Mouse (Mus musculus): ENCODE measurements at regions not wholly inside any gene's neighbourhood (a gene's known extent, or its start where the extent isn't known, plus 50 kb on each side); places are given as distances from the start of the nearest gene placed in this dataset.

GRCm38 (mm10) chrX:47726285-47726684 is 166.5 kb downstream of the Smarca1 start:
- Histone ChIP-seq H3K27me3 (ENCODE audit: control insufficient read depth, insufficient read depth, low read length) (no peaks in the 10 kb centered on the region), H3K36me3 (ENCODE audit: control insufficient read depth, insufficient read depth, low read length) (no peaks in the 10 kb centered on the region), H3K4me2 (replicated peaks; ENCODE audit: low read depth, low read length) (no peak overlapping the region), H3K27ac (ENCODE audit: low read depth, low read length) (no peak overlapping the region), H3K4me1 (ENCODE audit: control insufficient read depth, insufficient read depth, low read length) (no peaks in the 10 kb centered on the region), H3K9me3 (ENCODE audit: control insufficient read depth, low read length) (no peaks in the 10 kb centered on the region), H3K9ac (ENCODE audit: low read depth, low read length) (no peak overlapping the region), H3K4me3 (ENCODE audit: low read length) (no peak overlapping the region)
- WGBS, result 81% methylated on average over 2 of the region's 2 CpGs
- no peak for ATAC-seq (ENCODE audit: low FRiP score, low TSS enrichment)

- Histone ChIP-seq H3K4me1 (ENCODE audit: control insufficient read depth, insufficient read depth, low read length) (no peaks in the 10 kb centered on the region), H3K4me3 (ENCODE audit: low read length) (no peak overlapping the region), H3K9ac (ENCODE audit: low read depth, low read length) (no peak overlapping the region), H3K27ac (ENCODE audit: low read depth, low read length) (no peak overlapping the region), H3K36me3 (ENCODE audit: control insufficient read depth, insufficient read depth, low read length) (no peaks in the 10 kb centered on the region), H3K9me3 (ENCODE audit: control insufficient read depth, low read length) (no peaks in the 10 kb centered on the region), H3K27me3 (ENCODE audit: control insufficient read depth, insufficient read depth, low read length) (no peaks in the 10 kb centered on the region), H3K4me2 (replicated peaks; ENCODE audit: low read depth, low read length) (no peak overlapping the region)
- no peak for ATAC-seq (ENCODE audit: low FRiP score, low TSS enrichment)
Measured at GRCm38 (mm10) chrX:47703080-47703479, 189.7 kb downstream of the Smarca1 start.

GRCm38 (mm10) chrX:47668778-47669177 is 224.0 kb downstream of the Smarca1 start:
- Histone ChIP-seq H3K27ac (ENCODE audit: low read depth, low read length) (no peak overlapping the region), H3K9ac (ENCODE audit: low read depth, low read length) (no peak overlapping the region)

GRCm38 (mm10) chrX:47646523-47646922 is 246.3 kb downstream of the Smarca1 start:
- Histone ChIP-seq H3K4me2 (replicated peaks; ENCODE audit: low read depth, low read length) (no peak overlapping the region), H3K36me3 (ENCODE audit: control insufficient read depth, insufficient read depth, low read length) (no peaks in the 10 kb centered on the region), H3K9me3 (ENCODE audit: control insufficient read depth, low read length) (no peaks in the 10 kb centered on the region), H3K27me3 (ENCODE audit: control insufficient read depth, insufficient read depth, low read length) (no peaks in the 10 kb centered on the region), H3K4me3 (ENCODE audit: low read length) (no peak overlapping the region), H3K4me1 (ENCODE audit: control insufficient read depth, insufficient read depth, low read length) (no peaks in the 10 kb centered on the region), H3K9ac (ENCODE audit: low read depth, low read length) (no peak overlapping the region), H3K27ac (ENCODE audit: low read depth, low read length) (no peak overlapping the region)
- 48% methylated on average over 2 of the region's 2 CpGs for WGBS
- no peak for ATAC-seq (ENCODE audit: low FRiP score, low TSS enrichment)

More at GRCm38 (mm10) chrX:47668778-47669177, 224.0 kb downstream of the Smarca1 start:
- Histone ChIP-seq H3K4me1 (ENCODE audit: control insufficient read depth, insufficient read depth, low read length) (no peaks in the 10 kb centered on the region), H3K4me3 (ENCODE audit: low read length) (no peak overlapping the region), H3K4me2 (replicated peaks; ENCODE audit: low read depth, low read length) (no peak overlapping the region), H3K36me3 (ENCODE audit: control insufficient read depth, insufficient read depth, low read length) (no peaks in the 10 kb centered on the region), H3K27me3 (ENCODE audit: control insufficient read depth, insufficient read depth, low read length) (no peaks in the 10 kb centered on the region), H3K9me3 (ENCODE audit: control insufficient read depth, low read length) (no peaks in the 10 kb centered on the region)
- no peak for ATAC-seq (ENCODE audit: low FRiP score, low TSS enrichment)

- Histone ChIP-seq H3K4me3 (ENCODE audit: low read length) (no peak overlapping the region), H3K36me3 (ENCODE audit: control insufficient read depth, insufficient read depth, low read length) (no peaks in the 10 kb centered on the region), H3K4me1 (ENCODE audit: control insufficient read depth, insufficient read depth, low read length) (no peaks in the 10 kb centered on the region), H3K9me3 (ENCODE audit: control insufficient read depth, low read length) (no peaks in the 10 kb centered on the region), H3K27ac (ENCODE audit: low read depth, low read length) (no peak overlapping the region), H3K27me3 (ENCODE audit: control insufficient read depth, insufficient read depth, low read length) (no peaks in the 10 kb centered on the region), H3K4me2 (replicated peaks; ENCODE audit: low read depth, low read length) (no peak overlapping the region), H3K9ac (ENCODE audit: low read depth, low read length) (no peak overlapping the region)
- ATAC-seq (ENCODE audit: low FRiP score, low TSS enrichment), result no peak
- 71% methylated on average over 2 of the region's 2 CpGs for WGBS
Measured at GRCm38 (mm10) chrX:47641191-47641590, 251.6 kb downstream of the Smarca1 start.

- Histone ChIP-seq H3K4me3 (ENCODE audit: low read length) (no peak overlapping the region), H3K36me3 (ENCODE audit: control insufficient read depth, insufficient read depth, low read length) (no peaks in the 10 kb centered on the region), H3K4me2 (replicated peaks; ENCODE audit: low read depth, low read length) (no peak overlapping the region), H3K4me1 (ENCODE audit: control insufficient read depth, insufficient read depth, low read length) (no peaks in the 10 kb centered on the region), H3K27me3 (ENCODE audit: control insufficient read depth, insufficient read depth, low read length) (no peaks in the 10 kb centered on the region), H3K9ac (ENCODE audit: low read depth, low read length) (no peak overlapping the region), H3K9me3 (ENCODE audit: control insufficient read depth, low read length) (no peaks in the 10 kb centered on the region), H3K27ac (ENCODE audit: low read depth, low read length) (no peak overlapping the region)
- 70% methylated on average over 1 of the region's 1 CpGs for WGBS
- ATAC-seq (ENCODE audit: low FRiP score, low TSS enrichment), result peak; percentile 69; the same call in 1 of the 2 replicates
Measured at GRCm38 (mm10) chrX:47638831-47639316, 253.9 kb downstream of the Smarca1 start.

GRCm38 (mm10) chrX:47622881-47623613 is 269.7 kb downstream of the Smarca1 start:
- ATAC-seq (ENCODE audit: low FRiP score, low TSS enrichment), result no peak
- Histone ChIP-seq H3K36me3 (ENCODE audit: control insufficient read depth, insufficient read depth, low read length) (no peaks in the 10 kb centered on the region), H3K27me3 (ENCODE audit: control insufficient read depth, insufficient read depth, low read length) (no peaks in the 10 kb centered on the region), H3K4me3 (ENCODE audit: low read length) (no peak overlapping the region), H3K4me2 (replicated peaks; ENCODE audit: low read depth, low read length) (no peak overlapping the region), H3K27ac (ENCODE audit: low read depth, low read length) (no peak overlapping the region), H3K9ac (ENCODE audit: low read depth, low read length) (no peak overlapping the region), H3K9me3 (ENCODE audit: control insufficient read depth, low read length) (no peaks in the 10 kb centered on the region), H3K4me1 (ENCODE audit: control insufficient read depth, insufficient read depth, low read length) (no peaks in the 10 kb centered on the region)
- WGBS, result 90% methylated on average over 4 of the region's 4 CpGs

GRCm38 (mm10) chrX:47612364-47612763 is 280.4 kb downstream of the Smarca1 start:
- Histone ChIP-seq H3K4me1 (ENCODE audit: control insufficient read depth, insufficient read depth, low read length) (no peaks in the 10 kb centered on the region), H3K4me3 (ENCODE audit: low read length) (no peak overlapping the region), H3K9ac (ENCODE audit: low read depth, low read length) (no peak overlapping the region), H3K36me3 (ENCODE audit: control insufficient read depth, insufficient read depth, low read length) (no peaks in the 10 kb centered on the region), H3K27ac (ENCODE audit: low read depth, low read length) (no peak overlapping the region), H3K9me3 (ENCODE audit: control insufficient read depth, low read length) (no peaks in the 10 kb centered on the region), H3K27me3 (ENCODE audit: control insufficient read depth, insufficient read depth, low read length) (no peaks in the 10 kb centered on the region), H3K4me2 (replicated peaks; ENCODE audit: low read depth, low read length) (no peak overlapping the region)
- ATAC-seq (ENCODE audit: low FRiP score, low TSS enrichment), result no peak
- 56% methylated on average over 1 of the region's 1 CpGs for WGBS

All from kidney, embryonic 14.5 days (tissue).